Mouse (Mus musculus): ENCODE results near the gene Ift88. TPM values are rescaled to one million over a fixed set of nuclear protein-coding genes. Genes with fewer than 3 reads are reported as not detected.

Ift88 gene
- 1 to 10 TPM; 3.5 to 4.2 TPM for total RNA-seq (2021)
- long read RNA-seq, experiment 1, partial matches to known transcripts = 0 of 7 reads
- long read RNA-seq, experiment 1, other reads (novel, unspliced or antisense) = 3 of 7 reads
- long read RNA-seq, experiment 2, partial matches to known transcripts = 0 of 6 reads
- long read RNA-seq, experiment 2, other reads (novel, unspliced or antisense) = 2 of 6 reads

- DNase-seq (ENCODE audit: low spot score) = peak; percentile 93
Measured at GRCm38 (mm10) chr14:57423432-57424211, at the start of gene Ift88. Gene Ift88, plus strand, starts transcription at chr14:57424062.

- no peak for DNase-seq (ENCODE audit: low spot score)
Measured at GRCm38 (mm10) chr14:57375205-57375604, 48.7 kb upstream of the Ift88 start.

GRCm38 (mm10) chr14:57376016-57376415 is 47.8 kb upstream of the Ift88 start:
- no peak for DNase-seq (ENCODE audit: low spot score)

- no peak for DNase-seq (ENCODE audit: low spot score)
Measured at GRCm38 (mm10) chr14:57376956-57377355, 46.9 kb upstream of the Ift88 start.

GRCm38 (mm10) chr14:57377531-57377930 is 46.3 kb upstream of the Ift88 start:
- no peak for DNase-seq (ENCODE audit: low spot score)

GRCm38 (mm10) chr14:57385667-57386066 is 38.2 kb upstream of the Ift88 start:
- DNase-seq (ENCODE audit: low spot score) = no peak

- peak; percentile 24 for DNase-seq (ENCODE audit: low spot score)
Measured at GRCm38 (mm10) chr14:57386758-57387561, 36.9 kb upstream of the Ift88 start.

- no peak for DNase-seq (ENCODE audit: low spot score)
Measured at GRCm38 (mm10) chr14:57391621-57392020, 32.2 kb upstream of the Ift88 start.

- DNase-seq (ENCODE audit: low spot score) = no peak
Measured at GRCm38 (mm10) chr14:57392278-57392677, 31.6 kb upstream of the Ift88 start.

GRCm38 (mm10) chr14:57395470-57395869 is 28.4 kb upstream of the Ift88 start:
- DNase-seq (ENCODE audit: low spot score) = no peak

- no peak for DNase-seq (ENCODE audit: low spot score)
Measured at GRCm38 (mm10) chr14:57397221-57397620, 26.6 kb upstream of the Ift88 start.

GRCm38 (mm10) chr14:57398065-57398757 is 25.7 kb upstream of the Ift88 start, which contains the start of gene Cryl1:
Gene Cryl1, minus strand, starts transcription at chr14:57398529.
- peak; percentile 97 for DNase-seq (ENCODE audit: low spot score)

- DNase-seq (ENCODE audit: low spot score) = peak; percentile 18
Measured at GRCm38 (mm10) chr14:57398813-57399427, 24.9 kb upstream of the Ift88 start.

- no peak for DNase-seq (ENCODE audit: low spot score)
Measured at GRCm38 (mm10) chr14:57402815-57403214, 21.0 kb upstream of the Ift88 start.

- peak; percentile 8 for DNase-seq (ENCODE audit: low spot score)
Measured at GRCm38 (mm10) chr14:57407039-57407987, 16.5 kb upstream of the Ift88 start.

GRCm38 (mm10) chr14:57408100-57408499 is 15.8 kb upstream of the Ift88 start:
- DNase-seq (ENCODE audit: low spot score) = no peak

- no peak for DNase-seq (ENCODE audit: low spot score)
Measured at GRCm38 (mm10) chr14:57409106-57409505, 14.8 kb upstream of the Ift88 start.

GRCm38 (mm10) chr14:57412166-57412565 is 11.7 kb upstream of the Ift88 start:
- DNase-seq (ENCODE audit: low spot score) = no peak

- no peak for DNase-seq (ENCODE audit: low spot score)
Measured at GRCm38 (mm10) chr14:57417187-57417586, 6.7 kb upstream of the Ift88 start.

GRCm38 (mm10) chr14:57424212-57424561 is 325 bp downstream of the Ift88 start:
- DNase-seq (ENCODE audit: low spot score) = no peak
